Mouse (Mus musculus): Measurements from ENCODE around the gene Ap4e1. TPM values are rescaled to one million over a fixed set of nuclear protein-coding genes. Genes with fewer than 3 reads are reported as not detected.
A peak's percentile ranks its signal among the peaks of the same experiment; 100 is the strongest.
"Not testable (repeated sequence)": the region's sequence is repeated elsewhere in the genome, so short reads cannot be mapped to it uniquely, and the experiment has no call there.

Gene Ap4e1
- polyA plus RNA-seq, 1 experiment from 2014 or later: 10.1 TPM

DNA sequence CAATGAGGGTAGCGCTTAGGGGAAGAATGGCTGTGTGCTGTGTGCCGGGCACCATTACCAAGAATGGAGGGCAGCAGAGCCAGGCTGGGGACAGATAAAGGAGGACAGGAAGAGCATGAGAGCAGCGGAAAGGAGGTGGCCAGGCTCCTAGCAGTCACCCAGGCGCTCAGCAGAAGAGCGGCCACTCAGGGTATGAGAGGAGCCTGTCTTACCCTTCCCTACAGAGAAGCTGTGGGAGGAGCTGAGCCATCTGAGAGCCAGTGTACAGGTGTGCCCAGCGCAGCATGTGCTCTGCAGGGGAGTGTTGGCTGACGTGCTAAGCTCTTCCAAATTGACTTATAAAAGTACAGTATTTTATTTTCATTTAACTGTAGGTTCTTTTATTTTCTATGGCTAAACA is 60.3 kb downstream of the Ap4e1 start:
- Histone ChIP-seq H3K9me3 (ENCODE audit: control insufficient read depth, low read length) (no peaks in the 10 kb centered on the region), H3K36me3 (ENCODE audit: control insufficient read depth, insufficient read depth, low read length) (peaks cover 27% of the 10 kb centered on the region), H3K9ac (ENCODE audit: low read length) (no peak overlapping the region), H3K4me2 (ENCODE audit: low read length) (no peak overlapping the region), H3K4me3 (ENCODE audit: low read depth, low read length) (no peak overlapping the region), H3K27me3 (replicated peaks; ENCODE audit: control insufficient read depth, insufficient read depth, low read length) (no peaks in the 10 kb centered on the region), H3K27ac (ENCODE audit: low read depth) (no peak overlapping the region), H3K4me1 (replicated peaks; ENCODE audit: control insufficient read depth, insufficient read depth, low read length) (no peaks in the 10 kb centered on the region; the same call in 1 of the 2 replicates)
- no peak for DNase-seq (ENCODE audit: low spot score)
- ATAC-seq (replicated peaks; ENCODE audit: low FRiP score, low TSS enrichment, low read depth): no peak
- WGBS: 82% methylated on average over 7 of the region's 7 CpGs

DNA sequence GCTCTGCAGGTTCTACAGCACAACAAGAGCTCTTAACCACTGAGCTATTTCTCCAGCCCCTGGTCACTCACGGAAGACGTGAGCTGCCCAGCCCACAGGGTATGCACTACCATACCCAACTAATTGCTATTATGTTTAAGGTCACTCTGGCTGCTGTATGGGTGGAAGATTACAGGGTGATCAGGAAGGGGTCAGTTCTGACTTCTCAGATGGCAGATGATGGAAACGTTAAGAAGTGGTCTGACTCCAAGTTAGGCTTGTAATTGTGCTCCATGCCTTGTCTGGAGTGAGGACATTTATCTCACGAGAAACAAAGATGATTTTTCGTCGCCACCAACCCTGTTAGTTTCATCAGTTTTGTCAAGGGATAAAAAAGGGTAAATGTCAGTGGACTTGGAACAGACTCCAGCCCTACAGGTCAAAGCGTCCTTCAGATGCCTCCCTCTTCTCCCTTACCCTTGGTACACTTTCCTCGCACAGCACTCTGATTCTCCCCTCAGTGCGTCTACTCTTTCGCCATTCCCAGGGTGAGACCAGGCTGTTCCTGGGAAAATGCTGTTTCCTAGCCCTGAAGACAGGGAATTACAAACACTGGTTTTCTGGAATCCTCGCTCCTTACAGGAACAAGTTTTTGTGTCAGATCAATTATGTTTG is 61.4 kb downstream of the Ap4e1 start:
- H3K27ac ChIP-seq (ENCODE audit: low read depth): no peak overlapping the region; the same call in 1 of the 2 replicates
- H3K27me3 ChIP-seq (replicated peaks; ENCODE audit: control insufficient read depth, insufficient read depth, low read length): no peaks in the 10 kb centered on the region
- WGBS: 15% methylated on average over 11 of the region's 11 CpGs
- DNase-seq (ENCODE audit: low spot score) (peak; percentile 51), ATAC-seq (replicated peaks; ENCODE audit: low FRiP score, low TSS enrichment, low read depth) (0 out of 2 replicates have a peak, but pooled peaks have one; percentile 18)
- no peaks in the 10 kb centered on the region; the same call in 1 of the 2 replicates for H3K4me1 ChIP-seq (replicated peaks; ENCODE audit: control insufficient read depth, insufficient read depth, low read length)
- peak overlapping the region; percentile 71 for H3K4me3 ChIP-seq (ENCODE audit: low read depth, low read length)
- peak overlapping the region; percentile 64 for H3K4me2 ChIP-seq (ENCODE audit: low read length)
- H3K9me3 ChIP-seq (ENCODE audit: control insufficient read depth, low read length): no peaks in the 10 kb centered on the region
- H3K36me3 ChIP-seq (ENCODE audit: control insufficient read depth, insufficient read depth, low read length): peaks cover 23% of the 10 kb centered on the region
- H3K9ac ChIP-seq (ENCODE audit: low read length): peak overlapping the region; percentile 66

DNA sequence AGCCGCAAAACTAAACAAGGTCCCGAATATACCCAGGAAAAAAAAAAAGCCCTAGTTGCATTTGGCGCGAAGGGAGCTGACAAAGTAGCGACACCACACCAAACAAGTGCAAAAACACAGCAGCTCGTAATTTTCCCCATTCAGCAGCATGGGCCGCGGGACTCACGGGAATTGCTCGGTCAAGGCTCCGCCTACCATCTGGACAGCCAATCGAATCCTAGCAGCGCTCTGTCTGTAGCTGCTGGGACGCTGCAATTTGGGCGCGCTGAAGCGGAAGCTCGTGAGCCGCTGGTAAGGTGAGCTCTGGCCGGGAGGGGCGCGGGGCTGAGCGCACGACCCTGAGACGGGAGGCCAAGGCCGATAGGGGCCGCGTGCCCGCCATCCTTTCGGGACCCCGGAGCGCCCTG is 61.9 kb downstream of the Ap4e1 start, which contains the start of gene Blvra:
Gene Blvra, plus strand, starts transcription at position 231 of the 407 bp plus-strand sequence.
- Histone ChIP-seq H3K4me1 (replicated peaks; ENCODE audit: control insufficient read depth, insufficient read depth, low read length) (no peaks in the 10 kb centered on the region; the same call in 1 of the 2 replicates), H3K4me2 (ENCODE audit: low read length) (peak within 1 kb of the TSS; percentile 64), H3K27me3 (replicated peaks; ENCODE audit: control insufficient read depth, insufficient read depth, low read length) (no peaks in the 10 kb centered on the region), H3K4me3 (ENCODE audit: low read depth, low read length) (peak within 1 kb of the TSS; percentile 71), H3K27ac (ENCODE audit: low read depth) (peak within 1 kb of the TSS; percentile 8; the same call in 1 of the 2 replicates), H3K9me3 (ENCODE audit: control insufficient read depth, low read length) (no peaks in the 10 kb centered on the region), H3K36me3 (ENCODE audit: control insufficient read depth, insufficient read depth, low read length) (peaks cover 23% of the 10 kb centered on the region), H3K9ac (ENCODE audit: low read length) (peak within 1 kb of the TSS; percentile 66)
- ATAC-seq (replicated peaks; ENCODE audit: low FRiP score, low TSS enrichment, low read depth) (peak; percentile 98), DNase-seq (ENCODE audit: low spot score) (peak; percentile 90)
- WGBS: 0% methylated on average over 32 of the region's 32 CpGs

DNA sequence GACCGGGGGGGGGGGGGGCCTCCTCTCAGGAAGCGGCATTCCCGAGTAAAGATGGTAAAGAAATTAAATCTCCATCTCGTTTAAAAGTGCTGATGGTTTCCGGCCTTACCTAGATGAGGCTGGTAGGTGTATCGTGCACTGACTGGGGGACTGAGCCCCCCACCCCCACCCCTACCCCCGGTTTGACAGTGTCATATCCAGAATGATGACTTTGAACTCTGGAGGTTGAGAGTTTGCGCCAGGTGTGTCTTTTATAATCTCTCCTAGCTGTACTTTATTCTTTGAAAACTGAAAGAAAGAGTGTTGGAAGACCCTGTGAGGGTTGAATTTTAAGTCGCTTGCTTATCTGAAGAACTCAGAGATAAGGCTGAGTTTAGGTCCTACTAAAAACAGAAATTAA is 62.4 kb downstream of the Ap4e1 start:
- DNase-seq (ENCODE audit: low spot score) (no peak), ATAC-seq (replicated peaks; ENCODE audit: low FRiP score, low TSS enrichment, low read depth) (peak; percentile 54; the same call in 1 of the 2 replicates)
- Histone ChIP-seq H3K4me1 (replicated peaks; ENCODE audit: control insufficient read depth, insufficient read depth, low read length) (no peaks in the 10 kb centered on the region; the same call in 1 of the 2 replicates), H3K27me3 (replicated peaks; ENCODE audit: control insufficient read depth, insufficient read depth, low read length) (no peaks in the 10 kb centered on the region), H3K4me3 (ENCODE audit: low read depth, low read length) (peak overlapping the region; percentile 71), H3K4me2 (ENCODE audit: low read length) (peak overlapping the region; percentile 64), H3K9ac (ENCODE audit: low read length) (peak overlapping the region; percentile 66), H3K27ac (ENCODE audit: low read depth) (peak overlapping the region; percentile 8; the same call in 1 of the 2 replicates), H3K36me3 (ENCODE audit: control insufficient read depth, insufficient read depth, low read length) (peaks cover 19% of the 10 kb centered on the region), H3K9me3 (ENCODE audit: control insufficient read depth, low read length) (no peaks in the 10 kb centered on the region)
- 7% methylated on average over 9 of the region's 9 CpGs for WGBS

DNA sequence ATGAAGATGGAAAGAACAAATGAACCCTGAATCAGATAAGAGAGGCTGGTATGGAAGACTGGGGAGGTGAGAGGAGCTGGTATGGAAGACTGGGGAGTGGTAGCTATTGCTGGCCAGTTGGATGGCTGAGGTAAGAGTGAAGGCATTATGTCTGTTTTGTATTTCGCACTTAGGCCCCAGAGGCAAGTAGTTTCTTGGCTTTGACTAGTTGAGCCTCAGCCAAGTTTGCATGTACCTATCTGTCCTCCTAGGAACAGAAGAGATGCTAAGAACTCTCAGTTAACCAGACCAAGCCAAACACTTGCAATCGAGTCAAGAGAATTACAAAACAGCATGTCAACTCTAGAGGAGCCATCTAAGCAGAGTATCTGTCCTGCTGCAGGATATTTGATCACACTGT is 65.6 kb downstream of the Ap4e1 start:
- Histone ChIP-seq H3K27me3 (replicated peaks; ENCODE audit: control insufficient read depth, insufficient read depth, low read length) (no peaks in the 10 kb centered on the region), H3K4me2 (ENCODE audit: low read length) (no peak overlapping the region), H3K27ac (ENCODE audit: low read depth) (no peak overlapping the region), H3K36me3 (ENCODE audit: control insufficient read depth, insufficient read depth, low read length) (no peaks in the 10 kb centered on the region), H3K4me1 (replicated peaks; ENCODE audit: control insufficient read depth, insufficient read depth, low read length) (no peaks in the 10 kb centered on the region; the same call in 1 of the 2 replicates), H3K9me3 (ENCODE audit: control insufficient read depth, low read length) (no peaks in the 10 kb centered on the region), H3K9ac (ENCODE audit: low read length) (no peak overlapping the region), H3K4me3 (ENCODE audit: low read depth, low read length) (no peak overlapping the region)
- no peak for ATAC-seq (replicated peaks; ENCODE audit: low FRiP score, low TSS enrichment, low read depth)
- DNase-seq (ENCODE audit: low spot score): no peak
- 92% methylated on average over 2 of the region's 2 CpGs for WGBS

DNA sequence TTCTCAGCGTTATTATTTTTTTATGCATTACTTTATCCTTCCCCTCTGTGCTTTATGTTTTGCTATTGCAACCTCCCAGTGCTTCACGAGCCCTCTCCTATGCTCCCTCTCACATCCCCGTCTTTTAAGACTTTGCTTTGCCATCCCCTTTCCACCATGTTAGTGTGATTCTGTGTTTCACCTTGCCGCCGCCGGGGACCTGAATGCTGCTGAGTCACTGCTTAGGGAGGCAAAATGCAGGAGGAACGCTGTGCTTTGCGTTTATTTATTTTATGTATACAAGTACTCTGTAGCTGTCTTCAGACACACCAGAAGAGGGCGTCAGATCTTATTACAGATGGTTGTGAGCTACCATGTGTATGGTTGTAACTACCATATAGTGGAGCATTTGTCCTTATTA is 69.1 kb downstream of the Ap4e1 start:
- DNase-seq (ENCODE audit: low spot score) (no peak), ATAC-seq (replicated peaks; ENCODE audit: low FRiP score, low TSS enrichment, low read depth) (no peak)
- no peak overlapping the region for H3K9ac ChIP-seq (ENCODE audit: low read length)
- H3K4me2 ChIP-seq (ENCODE audit: low read length): no peak overlapping the region
- WGBS: 70% methylated on average over 9 of the region's 9 CpGs
- H3K4me1 ChIP-seq (replicated peaks; ENCODE audit: control insufficient read depth, insufficient read depth, low read length): no peaks in the 10 kb centered on the region
- H3K27ac ChIP-seq (ENCODE audit: low read depth): no peak overlapping the region
- H3K27me3 ChIP-seq (replicated peaks; ENCODE audit: control insufficient read depth, insufficient read depth, low read length): no peaks in the 10 kb centered on the region
- H3K4me3 ChIP-seq (ENCODE audit: low read depth, low read length): no peak overlapping the region
- no peaks in the 10 kb centered on the region for H3K36me3 ChIP-seq (ENCODE audit: control insufficient read depth, insufficient read depth, low read length)
- H3K9me3 ChIP-seq (ENCODE audit: control insufficient read depth, low read length): no peaks in the 10 kb centered on the region

DNA sequence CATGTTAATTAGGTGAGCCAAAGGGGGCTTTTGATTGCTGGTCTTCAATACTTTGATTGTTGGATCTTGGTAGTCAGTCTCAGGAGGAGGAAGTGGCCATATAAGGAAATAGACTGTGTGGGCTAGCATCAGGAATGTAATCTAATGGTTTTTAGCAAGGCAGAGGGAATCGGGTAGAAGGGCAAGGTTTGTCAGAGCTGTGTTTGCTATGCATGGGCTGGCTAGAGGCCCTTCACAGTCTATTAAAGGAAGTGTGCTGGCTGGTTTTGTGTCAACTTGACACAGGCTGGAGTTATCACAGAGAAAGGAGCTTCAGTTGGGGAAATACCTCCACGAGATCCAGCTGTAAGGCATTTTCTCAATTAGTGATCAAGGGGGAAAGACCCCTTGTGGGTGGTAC is 70.5 kb downstream of the Ap4e1 start:
- ATAC-seq (replicated peaks; ENCODE audit: low FRiP score, low TSS enrichment, low read depth); H3K27ac ChIP-seq (ENCODE audit: low read depth); H3K9ac ChIP-seq (ENCODE audit: low read length); H3K4me2 ChIP-seq (ENCODE audit: low read length); H3K27me3 ChIP-seq (replicated peaks; ENCODE audit: control insufficient read depth, insufficient read depth, low read length); H3K4me1 ChIP-seq (replicated peaks; ENCODE audit: control insufficient read depth, insufficient read depth, low read length); DNase-seq (ENCODE audit: low spot score); H3K9me3 ChIP-seq (ENCODE audit: control insufficient read depth, low read length); H3K36me3 ChIP-seq (ENCODE audit: control insufficient read depth, insufficient read depth, low read length); H3K4me3 ChIP-seq (ENCODE audit: low read depth, low read length): not testable (repeated sequence)
- WGBS: 69% methylated on average over 2 of the region's 2 CpGs

DNA sequence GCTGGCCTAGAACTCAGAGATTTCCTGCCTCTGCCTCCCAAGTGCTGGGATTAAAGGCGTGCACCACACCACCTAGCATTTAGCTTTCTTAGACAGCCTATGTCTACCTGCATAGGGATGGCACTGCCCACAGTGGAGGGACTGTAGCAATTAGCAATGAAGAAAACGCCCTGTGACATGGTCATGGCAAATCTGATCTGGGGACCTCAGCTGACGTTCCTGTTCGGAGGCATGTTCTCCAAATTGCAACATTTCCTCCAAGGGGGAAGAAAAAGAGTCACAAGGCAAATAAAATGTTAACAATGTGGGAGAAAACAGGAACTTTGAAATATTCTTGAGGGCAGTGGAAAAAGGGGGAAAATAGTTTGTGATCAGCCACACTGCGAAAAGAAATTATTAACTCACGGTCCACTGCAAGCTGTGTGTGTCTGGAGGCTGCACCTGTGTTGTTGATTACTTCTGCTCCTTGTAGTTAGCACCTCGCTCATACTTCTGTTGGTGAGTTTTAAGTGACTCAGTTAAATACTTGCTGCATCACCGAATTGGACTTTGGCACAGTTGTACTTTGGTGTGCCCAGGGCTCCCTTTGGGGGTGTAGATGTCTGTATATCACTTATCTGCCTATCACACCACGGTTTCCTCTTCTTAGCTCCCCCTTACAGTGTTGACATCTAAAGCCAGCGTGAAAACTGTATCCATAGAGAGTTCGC is 71.5 kb downstream of the Ap4e1 start:
- DNase-seq (ENCODE audit: low spot score) (no peak), ATAC-seq (replicated peaks; ENCODE audit: low FRiP score, low TSS enrichment, low read depth) (no peak)
- no peak overlapping the region for H3K27ac ChIP-seq (ENCODE audit: low read depth)

More for the DNA sequence above, 71.5 kb downstream of the Ap4e1 start:
- Histone ChIP-seq H3K4me3 (ENCODE audit: low read depth, low read length) (no peak overlapping the region), H3K27me3 (replicated peaks; ENCODE audit: control insufficient read depth, insufficient read depth, low read length) (no peaks in the 10 kb centered on the region), H3K9ac (ENCODE audit: low read length) (no peak overlapping the region), H3K9me3 (ENCODE audit: control insufficient read depth, low read length) (no peaks in the 10 kb centered on the region), H3K4me1 (replicated peaks; ENCODE audit: control insufficient read depth, insufficient read depth, low read length) (no peaks in the 10 kb centered on the region), H3K36me3 (ENCODE audit: control insufficient read depth, insufficient read depth, low read length) (no peaks in the 10 kb centered on the region), H3K4me2 (ENCODE audit: low read length) (no peak overlapping the region)
- 91% methylated on average over 11 of the region's 11 CpGs for WGBS
